Mouse (Mus musculus): Measurements from ENCODE around the gene Gm6614. TPM values are rescaled to one million over a fixed set of nuclear protein-coding genes. Genes with fewer than 3 reads are reported as not detected.
"Not testable (repeated sequence)": the region's sequence is repeated elsewhere in the genome, so short reads cannot be mapped to it uniquely, and the experiment has no call there.

Gene Gm6614
- total RNA-seq (2014; fragmentation: Nextera tagmentation) (not detected in 2 replicates), total RNA-seq (2017) (not detected in 2 replicates)

DNA sequence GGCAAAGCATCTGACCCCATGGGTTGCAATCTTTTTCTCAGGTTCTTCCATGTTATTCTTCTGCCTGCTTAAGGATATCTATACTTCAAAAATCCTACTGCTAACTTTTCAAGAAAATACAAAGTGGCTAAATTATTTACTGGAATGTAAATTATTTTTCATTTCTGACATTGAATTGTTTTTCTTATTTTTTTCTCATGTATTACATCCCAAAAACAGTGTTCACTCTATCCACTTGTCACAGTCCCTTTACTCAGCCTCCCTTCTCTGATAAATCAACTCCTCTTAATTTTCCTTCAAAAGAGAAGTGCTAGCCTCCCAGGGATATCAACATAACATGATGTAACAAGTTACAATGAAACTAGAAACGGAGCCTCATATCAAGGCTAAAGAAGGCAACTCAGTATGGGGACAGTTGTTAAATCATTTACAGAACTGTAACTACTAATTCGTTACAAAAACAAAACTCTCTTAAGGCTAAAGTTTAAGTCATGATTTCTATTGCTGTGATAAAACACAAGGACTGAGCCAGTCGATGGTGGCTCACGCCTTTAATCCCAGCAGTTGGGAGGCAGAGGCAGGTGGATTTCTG is at the start of gene Gm6614:
Gm6614 (minus strand) TSS at position 51 of the 592 bp plus-strand sequence.
- no peak for ATAC-seq (replicated peaks; ENCODE audit: low FRiP score, low TSS enrichment, poor library complexity, severe bottlenecking)

DNA sequence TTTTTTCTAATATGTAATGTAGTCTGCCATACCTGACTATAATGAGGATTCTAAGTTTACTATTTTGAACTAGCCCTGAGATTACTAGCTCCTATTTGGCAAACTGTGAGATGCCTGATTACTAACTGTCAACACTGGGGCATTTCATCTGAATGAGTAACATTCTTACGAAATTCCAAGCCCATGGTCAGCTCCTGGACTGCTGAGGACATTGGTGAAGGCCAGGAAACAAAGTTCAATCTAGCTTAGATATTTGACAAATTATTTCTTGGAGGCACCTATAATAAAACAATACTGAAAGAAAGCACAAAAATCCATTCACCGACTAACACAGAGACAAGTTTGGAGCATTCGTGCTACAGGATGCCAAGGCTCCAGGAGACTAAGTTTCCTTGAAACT is 47.1 kb upstream of the Gm6614 start:
- ATAC-seq (replicated peaks; ENCODE audit: low FRiP score, low TSS enrichment, poor library complexity, severe bottlenecking), result not testable (repeated sequence)

- no peak for ATAC-seq (replicated peaks; ENCODE audit: low FRiP score, low TSS enrichment, poor library complexity, severe bottlenecking)
Measured at GRCm38 (mm10) chr6:142047689-142048088, 36.5 kb upstream of the Gm6614 start.

GRCm38 (mm10) chr6:142045746-142046145 is 34.5 kb upstream of the Gm6614 start:
- no peak for ATAC-seq (replicated peaks; ENCODE audit: low FRiP score, low TSS enrichment, poor library complexity, severe bottlenecking)

- no peak for ATAC-seq (replicated peaks; ENCODE audit: low FRiP score, low TSS enrichment, poor library complexity, severe bottlenecking)
Measured at GRCm38 (mm10) chr6:142041896-142042295, 30.7 kb upstream of the Gm6614 start.

DNA sequence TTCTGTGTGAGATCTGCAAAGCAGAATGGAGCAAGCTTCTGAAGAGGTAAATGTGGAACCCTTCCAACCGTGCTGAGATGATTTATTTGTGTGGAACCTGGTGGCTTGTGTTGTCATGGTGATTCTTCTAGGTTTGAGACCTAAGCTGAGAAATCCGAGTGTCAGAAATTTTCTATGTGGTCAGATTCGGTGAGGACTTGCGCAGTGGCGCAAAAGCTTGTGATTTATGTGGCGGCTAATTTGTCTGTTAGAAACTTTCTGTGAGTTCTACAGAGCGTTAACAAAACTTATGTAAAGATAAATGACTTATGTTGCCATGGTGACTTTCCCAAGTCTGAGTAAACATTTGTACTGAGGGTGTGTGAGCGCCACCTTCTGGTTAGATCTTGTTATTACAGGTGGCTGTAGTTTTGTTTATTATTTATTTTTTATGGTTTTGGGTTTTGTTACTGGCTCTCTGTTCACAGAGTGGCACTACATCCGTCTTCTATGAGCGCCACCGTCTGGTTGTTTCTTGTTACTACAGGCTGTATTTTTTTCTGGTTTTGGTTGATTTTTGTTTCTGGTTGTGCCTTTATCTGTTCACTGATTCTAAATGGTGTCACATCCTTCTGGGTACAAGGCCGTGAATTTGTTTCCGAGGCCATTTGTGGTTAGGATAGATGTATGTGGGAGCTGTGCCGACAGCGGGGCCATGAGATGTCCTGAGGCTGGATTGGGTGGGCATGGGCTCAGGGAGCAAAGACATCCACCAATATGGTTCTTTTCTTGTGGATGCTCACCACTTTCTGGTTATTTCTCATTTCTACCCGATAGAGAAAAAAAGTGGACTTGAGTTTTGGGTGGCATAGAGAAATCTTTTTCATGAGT is 29.3 kb upstream of the Gm6614 start:
- ATAC-seq (replicated peaks; ENCODE audit: low FRiP score, low TSS enrichment, poor library complexity, severe bottlenecking), result peak; percentile 85

DNA sequence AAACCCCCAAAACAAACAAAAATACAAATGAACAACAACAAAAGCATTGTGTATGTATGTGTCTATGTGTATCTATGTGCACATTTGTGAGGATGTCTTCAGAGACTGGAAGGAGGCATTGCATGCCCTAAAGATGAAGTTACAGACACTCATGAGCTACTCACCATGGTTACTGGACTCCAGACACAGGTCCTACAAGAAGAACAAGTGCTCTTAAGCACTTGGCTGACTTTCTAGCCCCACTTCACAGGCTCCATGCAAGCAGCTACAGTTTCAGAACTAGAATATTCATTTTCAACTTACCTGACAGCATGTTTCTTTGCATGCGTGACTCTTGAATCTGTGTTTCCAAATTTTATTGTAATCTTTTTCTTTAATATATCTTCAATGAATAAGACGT is 24.6 kb upstream of the Gm6614 start:
- ATAC-seq (replicated peaks; ENCODE audit: low FRiP score, low TSS enrichment, poor library complexity, severe bottlenecking), result no peak

DNA sequence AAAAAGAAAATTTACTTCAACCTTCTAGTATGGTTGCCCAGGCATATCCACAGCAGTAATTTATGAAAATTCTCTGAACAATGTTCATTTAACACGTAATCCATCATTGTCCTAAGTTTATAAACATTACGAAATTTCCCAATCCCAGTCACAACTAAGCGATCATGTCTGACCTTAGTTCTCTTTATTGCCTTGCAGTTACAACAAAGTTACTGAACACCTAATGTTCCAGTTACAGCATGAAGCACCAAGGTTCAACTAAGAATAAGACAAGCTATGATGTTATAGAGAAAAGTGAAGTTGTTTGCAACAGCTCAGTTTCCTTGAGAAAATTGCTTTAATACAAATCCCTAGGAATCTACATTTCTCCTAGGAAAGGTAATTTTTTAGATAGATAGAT is 10.5 kb upstream of the Gm6614 start:
- ATAC-seq (replicated peaks; ENCODE audit: low FRiP score, low TSS enrichment, poor library complexity, severe bottlenecking), result no peak

GRCm38 (mm10) chr6:141986772-141987171 is 24.4 kb downstream of the Gm6614 start:
- no peak for ATAC-seq (replicated peaks; ENCODE audit: low FRiP score, low TSS enrichment, poor library complexity, severe bottlenecking)

- ATAC-seq (replicated peaks; ENCODE audit: low FRiP score, low TSS enrichment, poor library complexity, severe bottlenecking), result no peak
Measured at GRCm38 (mm10) chr6:141984644-141985043, 26.6 kb downstream of the Gm6614 start.

DNA sequence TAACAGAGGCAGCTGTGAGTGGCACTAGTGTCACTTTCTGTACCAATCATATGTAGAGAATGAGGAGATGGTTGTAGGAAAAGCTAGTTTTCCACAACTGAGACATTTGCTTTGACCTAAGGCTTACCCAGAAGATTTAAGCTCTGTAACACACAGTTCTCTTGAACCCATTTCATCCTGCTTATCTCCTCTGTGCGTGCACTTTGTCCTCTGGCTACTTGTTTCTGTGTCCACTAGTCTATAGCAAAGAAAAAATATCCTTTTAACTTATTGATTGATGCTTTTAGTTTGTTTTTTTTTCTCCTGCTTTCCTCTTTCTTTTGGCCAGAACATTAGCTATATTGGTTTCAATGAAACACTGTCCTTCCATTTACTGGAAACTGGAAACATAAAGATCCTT is 48.8 kb downstream of the Gm6614 start:
- ATAC-seq (replicated peaks; ENCODE audit: low FRiP score, low TSS enrichment, poor library complexity, severe bottlenecking), result no peak

- ATAC-seq (replicated peaks; ENCODE audit: low FRiP score, low TSS enrichment, poor library complexity, severe bottlenecking), result no peak
Measured at GRCm38 (mm10) chr6:141961861-141962260, 49.4 kb downstream of the Gm6614 start.

DNA sequence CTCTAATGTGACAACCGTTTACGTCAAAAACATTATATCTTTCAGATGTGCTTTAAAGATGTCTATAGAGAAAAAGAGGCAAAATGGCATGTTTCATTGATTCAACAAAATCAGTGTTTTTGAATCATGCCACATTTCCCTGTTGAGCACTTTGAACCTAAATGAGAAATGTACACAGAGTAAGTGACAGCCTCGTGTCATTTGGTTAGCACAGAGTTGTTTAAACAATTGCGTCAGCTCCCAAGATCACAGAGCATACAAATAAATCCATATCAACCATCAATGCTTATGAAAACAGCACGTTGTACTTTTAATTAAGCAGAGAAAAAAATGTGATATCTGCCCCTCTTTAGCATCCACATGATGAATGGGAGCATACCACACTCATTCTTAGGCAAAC is 50.7 kb downstream of the Gm6614 start:
- ATAC-seq (replicated peaks; ENCODE audit: low FRiP score, low TSS enrichment, poor library complexity, severe bottlenecking), result no peak

DNA sequence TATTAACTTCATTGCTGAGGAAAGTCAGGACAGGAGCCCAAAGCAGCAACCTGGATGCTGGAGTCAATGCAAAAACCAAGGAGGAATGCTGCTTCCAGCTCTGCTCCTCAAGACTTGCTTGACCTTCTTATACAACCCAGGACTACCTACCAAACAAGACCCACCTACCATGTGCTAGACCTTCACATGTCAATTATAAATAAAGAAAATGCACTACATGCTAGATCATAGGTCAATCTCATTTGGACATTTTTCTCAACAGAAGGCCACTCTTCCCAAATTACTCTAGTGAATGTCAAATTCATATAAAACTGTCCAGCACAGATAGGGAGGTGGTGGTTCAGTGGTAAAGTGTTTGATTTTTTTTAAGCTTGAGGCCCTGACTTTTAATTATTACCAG is 64.4 kb downstream of the Gm6614 start, which contains the start of gene Slco1a1:
Slco1a1 (minus strand) TSS at position 101 of the 400 bp plus-strand sequence.
- ATAC-seq (replicated peaks; ENCODE audit: low FRiP score, low TSS enrichment, poor library complexity, severe bottlenecking), result no peak

DNA sequence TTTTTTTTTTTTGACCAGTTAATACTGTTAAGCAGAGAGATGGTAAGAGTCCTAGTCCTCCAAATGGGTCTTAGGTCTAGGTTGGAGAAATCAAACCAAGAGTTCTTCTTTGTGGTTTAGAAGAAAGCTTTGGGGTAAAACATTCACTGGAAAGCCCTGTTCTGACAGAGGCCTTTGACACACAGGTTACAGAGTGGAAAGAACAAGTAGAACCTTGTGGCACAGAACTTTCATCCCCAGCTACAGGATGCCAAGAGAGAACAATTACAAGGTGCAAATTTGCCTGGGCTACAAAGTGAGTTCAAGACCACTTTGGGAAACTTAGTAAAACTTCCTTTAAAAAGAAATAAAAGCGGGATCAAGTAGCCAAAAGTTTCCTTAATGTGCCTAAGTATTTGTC is 70.8 kb downstream of the Gm6614 start:
- no peak for ATAC-seq (replicated peaks; ENCODE audit: low FRiP score, low TSS enrichment, poor library complexity, severe bottlenecking)

Other genes starting within 250 kb of the Gm6614 start
- not detected in 2 replicates for gene Gm5724, start 237.6 kb downstream of the Gm6614 start, total RNA-seq (2014; fragmentation: Nextera tagmentation)
- gene Gm5724, start 237.6 kb downstream of the Gm6614 start, total RNA-seq (2017), result not detected in 2 replicates
- not detected in 2 replicates for gene Slco1a4, start 155.2 kb downstream of the Gm6614 start, total RNA-seq (2014; fragmentation: Nextera tagmentation)
- not detected in 2 replicates for gene Slco1a4, start 155.2 kb downstream of the Gm6614 start, total RNA-seq (2017)
- gene Slco1a1, start 64.5 kb downstream of the Gm6614 start, total RNA-seq (2014; fragmentation: Nextera tagmentation), result not detected in 2 replicates
- not detected in 2 replicates for gene Slco1a1, start 64.5 kb downstream of the Gm6614 start, total RNA-seq (2017)
- gene Slco1a6, start 197.1 kb upstream of the Gm6614 start, total RNA-seq (2014; fragmentation: Nextera tagmentation), result not detected in 2 replicates
- gene Slco1a6, start 197.1 kb upstream of the Gm6614 start, total RNA-seq (2017), result 2.1 TPM in 1 of 2 replicates, not detected in the other

All from megakaryocyte-erythroid progenitor cell, adult 5-6 weeks (primary cell).